Mouse (Mus musculus) heart, embryonic 15.5 days (tissue): ENCODE data around the gene Capn12. TPM values are rescaled to one million over a fixed set of nuclear protein-coding genes. Genes with fewer than 3 reads are reported as not detected.

Source experiments
- ATAC-seq: fragments of 200-750 bp; cut with Nextera tagmentation; replicated peaks from 2 replicates; pipeline ENCODE4 v1.8.0; 2017; ENCODE audit warnings: low read depth, moderate TSS enrichment; ENCODE audit not compliant: insufficient number of reproducible peaks, insufficient read depth, low FRiP score
- H3K27ac ChIP-seq: fragments of 300-500 bp; sonication (generic); 2 replicates; pipeline ENCODE4 v1.5.1; 2015; ENCODE audit warnings: mild to moderate bottlenecking, inconsistent platforms
- H3K27me3 ChIP-seq: fragments of 300-500 bp; sonication (generic); 2 replicates; pipeline ENCODE4 v1.6.1; 2015; ENCODE audit warnings: inconsistent platforms
- H3K36me3 ChIP-seq: fragments of 300-500 bp; sonication (generic); 2 replicates; pipeline ENCODE4 v1.6.1; 2015; ENCODE audit warnings: mild to moderate bottlenecking, inconsistent platforms
- H3K4me1 ChIP-seq: fragments of 300-500 bp; sonication (generic); replicated peaks from 2 replicates; pipeline ENCODE4 v1.6.1; 2015; ENCODE audit warnings: inconsistent platforms
- H3K4me2 ChIP-seq: fragments of 300-500 bp; sonication (generic); 2 replicates; pipeline ENCODE4 v1.6.1; 2015; ENCODE audit warnings: inconsistent platforms, mild to moderate bottlenecking, moderate library complexity
- H3K4me3 ChIP-seq: fragments of 300-500 bp; sonication (generic); 2 replicates; pipeline ENCODE4 v1.5.1; 2015; ENCODE audit warnings: mild to moderate bottlenecking, inconsistent platforms
- H3K9ac ChIP-seq: fragments of 300-500 bp; sonication (generic); 2 replicates; pipeline ENCODE4 v1.6.1; 2015; ENCODE audit warnings: mild to moderate bottlenecking, inconsistent platforms
- H3K9me3 ChIP-seq: fragments of 300-500 bp; sonication (generic); replicated peaks from 2 replicates; pipeline ENCODE4 v1.6.1; 2016; ENCODE audit warnings: inconsistent platforms
- WGBS: fragments of 180-500 bp; shearing (Covaris S2); methylation state at CpG from one replicate; pipeline ENCODE4 v1.1.7; 2015; ENCODE audit warnings: mixed read lengths; 5-methylcytosine and 5-hydroxymethylcytosine counted together
- polyA plus RNA-seq: library from polyadenylated mRNA; unstranded; fragments of >200 nt; fragmentation: Nextera tagmentation; extraction: Ambion mirVana; gene quantifications from 2 replicates; pipeline ENCODE4 v1.2.1, GENCODE M21; 2015

Gene Capn12
- 0.33 and 0.42 TPM in 2 replicates for polyA plus RNA-seq

DNA sequence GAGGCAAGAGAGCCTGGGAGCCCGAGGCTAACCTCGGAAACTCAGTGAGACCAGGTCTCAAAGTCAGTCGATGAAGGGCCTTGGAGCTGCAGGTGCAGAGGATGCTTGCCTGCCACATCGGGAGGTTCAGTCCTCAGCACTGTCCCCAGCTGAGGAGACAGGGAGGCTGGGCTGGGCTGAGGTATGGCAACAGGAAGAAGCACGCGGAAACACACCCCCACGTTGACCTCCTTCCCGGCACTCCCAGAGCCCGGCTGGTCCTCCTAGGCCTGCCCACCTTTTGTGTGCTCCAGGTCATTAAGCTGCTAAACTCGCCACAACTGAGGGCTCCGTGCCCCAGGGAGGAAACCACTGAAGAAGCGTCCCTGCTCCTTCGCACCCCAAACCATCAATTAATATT lies at the start of gene Capn12:
Gene Capn12 (plus strand): TSS at position 224 of the 400 bp plus-strand sequence.
- ATAC-seq, result no peak; the same call in 1 of the 2 replicates
- Histone ChIP-seq H3K36me3 (no peaks in the 10 kb centered on the region), H3K27me3 (peaks cover 4% of the 10 kb centered on the region; the same call in 1 of the 2 replicates), H3K4me2 (no peak within 1 kb of the TSS), H3K9ac (no peak within 1 kb of the TSS), H3K4me1 (no peaks in the 10 kb centered on the region), H3K4me3 (no peak within 1 kb of the TSS), H3K9me3 (no peaks in the 10 kb centered on the region), H3K27ac (no peak within 1 kb of the TSS)
- 42% methylated on average over 13 of the region's 13 CpGs for WGBS

DNA sequence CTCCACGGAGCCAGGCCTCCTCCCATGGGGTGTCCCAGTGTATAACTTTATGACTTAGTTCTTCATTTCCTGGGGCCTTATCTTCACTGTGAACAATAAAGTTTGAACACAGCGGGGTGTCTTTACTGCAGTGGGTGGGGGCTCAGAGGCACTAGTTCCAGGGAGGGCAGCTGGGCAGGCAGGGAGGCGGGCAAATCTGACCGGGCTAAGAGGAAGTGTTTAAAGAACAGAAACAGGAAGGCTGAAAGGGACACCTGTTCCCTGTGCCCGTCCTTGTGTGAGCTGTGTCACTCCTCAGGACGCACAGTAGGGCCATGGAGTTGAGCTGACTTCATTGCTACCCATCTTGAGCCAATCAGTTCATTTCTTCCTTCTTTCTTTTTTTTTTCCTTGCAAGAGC lies 49.1 kb upstream of the Capn12 start:
- no peak for ATAC-seq
- no peaks in the 10 kb centered on the region for H3K9me3 ChIP-seq
- no peak overlapping the region for H3K4me3 ChIP-seq
- H3K9ac ChIP-seq, result no peak overlapping the region
- no peak overlapping the region for H3K27ac ChIP-seq
- H3K4me2 ChIP-seq, result no peak overlapping the region
- WGBS, result 68% methylated on average over 6 of the region's 6 CpGs
- no peaks in the 10 kb centered on the region for H3K27me3 ChIP-seq
- H3K4me1 ChIP-seq, result peaks cover 22% of the 10 kb centered on the region
- H3K36me3 ChIP-seq, result peaks cover 19% of the 10 kb centered on the region

DNA sequence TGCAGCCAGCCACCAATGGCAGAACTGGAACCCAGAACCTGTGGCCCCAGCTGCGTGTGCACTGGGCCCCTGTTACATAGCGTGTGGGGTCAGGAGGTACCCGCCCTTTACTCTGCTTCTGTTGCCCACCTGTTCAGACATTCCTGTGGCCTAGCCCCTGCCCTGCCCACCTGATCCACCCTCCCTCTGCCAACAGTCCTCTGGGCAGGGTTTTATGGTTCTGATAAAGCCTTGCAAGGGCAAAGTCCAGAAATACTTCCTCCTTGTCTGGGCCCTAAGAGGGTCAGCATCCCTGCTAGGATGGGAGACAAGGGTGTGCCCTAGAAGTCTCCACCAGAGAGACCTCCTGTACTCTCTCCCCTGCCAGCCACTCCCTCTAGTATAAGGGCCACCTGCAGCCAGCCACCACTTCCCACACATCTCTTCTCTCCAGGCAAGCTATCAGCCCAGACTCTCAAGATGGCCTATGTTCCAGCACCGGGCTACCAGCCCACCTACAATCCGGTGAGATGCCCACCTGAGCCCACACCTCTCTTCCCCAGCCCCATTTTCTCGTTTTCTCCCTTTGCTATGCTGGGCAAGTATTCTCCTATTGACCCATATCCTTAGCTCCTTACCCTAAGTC lies 47.4 kb upstream of the Capn12 start, which contains the start of gene Lgals4:
Gene Lgals4 (plus strand): TSS at position 132 of the 625 bp plus-strand sequence.
- WGBS, result 83% methylated on average over 6 of the region's 6 CpGs
- H3K9me3 ChIP-seq, result no peaks in the 10 kb centered on the region
- no peak for ATAC-seq

DNA sequence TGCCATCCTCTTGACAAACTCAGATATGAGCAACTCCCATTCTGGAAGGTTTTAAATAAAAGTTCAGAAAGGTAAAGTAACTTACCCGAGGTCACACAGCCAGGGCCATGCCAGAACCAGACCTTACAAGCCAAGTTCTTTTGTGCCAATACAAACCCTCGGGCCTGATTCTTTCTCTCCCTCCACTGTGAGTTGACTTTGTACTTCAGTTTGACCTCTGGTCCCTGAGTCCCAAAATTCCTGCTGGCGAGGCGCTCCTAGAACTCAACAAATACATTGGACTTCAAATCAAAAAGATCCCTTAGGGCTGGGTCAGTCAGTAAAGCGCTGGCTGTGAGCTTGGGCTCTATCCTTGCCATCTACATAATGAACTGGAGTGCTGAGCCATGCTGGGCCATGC lies 44.3 kb upstream of the Capn12 start:
- no peak for ATAC-seq
- H3K9ac ChIP-seq, result no peak overlapping the region
- no peak overlapping the region for H3K27ac ChIP-seq
- H3K4me1 ChIP-seq, result 0 out of 2 replicates have a peak, but pooled peaks cover under 1% of the 10 kb centered on the region
- no peak overlapping the region for H3K4me2 ChIP-seq
- H3K4me3 ChIP-seq, result no peak overlapping the region
- 81% methylated on average over 5 of the region's 5 CpGs for WGBS
- no peaks in the 10 kb centered on the region for H3K27me3 ChIP-seq
- H3K36me3 ChIP-seq, result no peaks in the 10 kb centered on the region; the same call in 1 of the 2 replicates
- no peaks in the 10 kb centered on the region for H3K9me3 ChIP-seq

More for the DNA sequence above, 47.4 kb upstream of the Capn12 start, which contains the start of gene Lgals4:
- Histone ChIP-seq H3K36me3 (peaks cover 19% of the 10 kb centered on the region), H3K4me3 (no peak within 1 kb of the TSS), H3K27ac (no peak within 1 kb of the TSS), H3K9ac (no peak within 1 kb of the TSS), H3K4me1 (peaks cover 12% of the 10 kb centered on the region), H3K4me2 (no peak within 1 kb of the TSS), H3K27me3 (no peaks in the 10 kb centered on the region)

DNA sequence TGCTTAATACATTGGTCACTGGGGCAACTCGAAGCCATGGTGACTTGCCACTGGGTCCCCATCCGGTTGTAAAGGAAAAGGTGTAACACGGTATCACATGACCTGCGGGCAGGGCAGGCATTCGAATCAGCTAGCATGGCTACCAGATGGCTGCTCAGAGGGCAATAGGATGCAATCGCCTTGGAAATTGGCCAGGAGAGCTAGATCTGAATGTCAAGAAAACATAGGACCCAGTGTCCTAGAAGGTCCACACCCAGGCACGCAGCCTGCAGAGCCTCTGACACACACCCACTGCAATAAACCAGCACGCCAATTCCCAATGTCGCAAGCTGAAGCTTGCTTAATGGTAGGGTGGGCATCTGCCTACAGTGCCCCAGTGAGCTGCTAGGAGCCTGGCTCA lies 42.9 kb upstream of the Capn12 start:
- Histone ChIP-seq H3K36me3 (no peaks in the 10 kb centered on the region), H3K27me3 (no peaks in the 10 kb centered on the region), H3K9ac (no peak overlapping the region), H3K4me2 (no peak overlapping the region), H3K4me1 (no peaks in the 10 kb centered on the region), H3K9me3 (no peaks in the 10 kb centered on the region), H3K4me3 (no peak overlapping the region), H3K27ac (no peak overlapping the region)
- WGBS, result 71% methylated on average over 9 of the region's 9 CpGs
- no peak for ATAC-seq

DNA sequence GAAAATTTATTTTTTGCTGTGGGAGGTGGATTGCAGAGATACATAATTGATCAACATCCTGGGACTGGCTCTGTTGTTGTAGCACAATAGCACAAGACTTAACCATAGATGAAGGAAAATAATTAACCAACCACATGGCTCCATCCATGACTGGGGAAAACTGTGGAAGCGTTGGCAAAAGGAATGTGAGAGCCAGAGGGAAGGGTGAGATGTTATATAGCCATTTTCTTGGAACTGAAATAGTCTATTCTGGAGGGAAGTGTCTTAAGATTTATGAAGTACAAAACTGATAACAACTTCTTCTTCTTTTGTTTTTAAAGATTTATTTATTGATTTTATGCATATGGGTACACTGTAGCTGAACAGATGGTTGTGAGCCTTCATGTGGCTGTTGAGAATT lies 33.9 kb upstream of the Capn12 start:
- Histone ChIP-seq H3K4me3 (no peak overlapping the region), H3K27me3 (no peaks in the 10 kb centered on the region), H3K4me2 (no peak overlapping the region), H3K9ac (no peak overlapping the region), H3K36me3 (no peaks in the 10 kb centered on the region), H3K4me1 (peaks cover 3% of the 10 kb centered on the region; the same call in 1 of the 2 replicates), H3K9me3 (no peaks in the 10 kb centered on the region), H3K27ac (no peak overlapping the region)
- no peak for ATAC-seq
- WGBS, result 80% methylated on average over 1 of the region's 1 CpGs

DNA sequence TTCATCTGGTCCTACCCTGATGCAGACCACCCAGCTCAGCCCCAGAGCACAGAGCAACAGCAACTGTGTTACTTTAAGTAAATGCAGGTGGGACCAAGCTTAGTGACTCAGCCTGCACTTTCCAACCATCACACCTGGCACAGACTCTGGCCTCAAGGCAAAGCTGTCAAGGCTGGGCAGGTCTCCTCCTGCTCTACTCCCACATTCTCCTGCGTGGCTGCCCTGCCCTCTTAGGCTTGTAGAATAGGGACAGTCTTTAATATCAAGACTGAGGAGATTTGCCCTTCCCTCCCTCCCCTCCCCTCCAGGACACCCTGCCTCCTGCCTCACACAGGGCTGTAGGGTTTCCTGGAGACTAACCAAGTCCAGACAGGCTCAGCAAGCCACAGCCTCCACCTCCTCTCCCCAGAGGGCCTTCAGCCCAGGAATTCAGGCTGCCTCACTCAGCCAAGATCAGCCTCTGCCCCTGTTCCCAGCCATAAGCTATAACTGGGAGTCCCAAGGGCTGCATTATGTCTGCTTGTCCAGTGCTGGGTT lies 31.5 kb upstream of the Capn12 start:
- 0 out of 2 replicates have a peak, but pooled peaks have one; percentile 18 for ATAC-seq
- 28% methylated on average over 1 of the region's 1 CpGs for WGBS
- H3K27ac ChIP-seq, result no peak overlapping the region
- H3K9ac ChIP-seq, result no peak overlapping the region
- no peaks in the 10 kb centered on the region for H3K36me3 ChIP-seq
- no peak overlapping the region for H3K4me2 ChIP-seq
- no peaks in the 10 kb centered on the region for H3K9me3 ChIP-seq
- H3K27me3 ChIP-seq, result no peaks in the 10 kb centered on the region
- peaks cover 3% of the 10 kb centered on the region; the same call in 1 of the 2 replicates for H3K4me1 ChIP-seq
- no peak overlapping the region for H3K4me3 ChIP-seq

DNA sequence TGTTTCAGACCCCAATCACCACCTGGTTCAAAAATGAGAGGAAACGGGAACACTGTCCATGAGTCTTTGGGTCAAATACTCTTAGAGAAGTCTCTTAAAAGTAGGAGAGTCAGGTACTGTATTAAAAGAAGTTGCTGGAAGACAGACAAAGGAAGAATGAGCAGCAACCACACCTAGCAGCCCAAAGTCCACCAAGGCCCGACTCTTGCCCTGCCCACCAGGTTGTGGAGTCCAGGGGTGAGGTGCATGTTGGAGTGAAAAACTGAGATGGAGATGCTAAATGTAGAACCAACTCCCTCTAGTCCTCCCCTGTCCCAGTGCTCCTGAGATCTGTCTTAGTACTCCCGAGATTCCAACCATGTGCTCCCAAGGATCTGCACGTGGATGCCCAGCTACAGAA lies 30.6 kb upstream of the Capn12 start:
- Histone ChIP-seq H3K4me3 (no peak overlapping the region), H3K4me2 (no peak overlapping the region), H3K9ac (no peak overlapping the region), H3K27me3 (no peaks in the 10 kb centered on the region), H3K9me3 (no peaks in the 10 kb centered on the region), H3K27ac (no peak overlapping the region), H3K36me3 (no peaks in the 10 kb centered on the region), H3K4me1 (peaks cover 3% of the 10 kb centered on the region; the same call in 1 of the 2 replicates)
- 74% methylated on average over 4 of the region's 4 CpGs for WGBS
- ATAC-seq, result no peak

DNA sequence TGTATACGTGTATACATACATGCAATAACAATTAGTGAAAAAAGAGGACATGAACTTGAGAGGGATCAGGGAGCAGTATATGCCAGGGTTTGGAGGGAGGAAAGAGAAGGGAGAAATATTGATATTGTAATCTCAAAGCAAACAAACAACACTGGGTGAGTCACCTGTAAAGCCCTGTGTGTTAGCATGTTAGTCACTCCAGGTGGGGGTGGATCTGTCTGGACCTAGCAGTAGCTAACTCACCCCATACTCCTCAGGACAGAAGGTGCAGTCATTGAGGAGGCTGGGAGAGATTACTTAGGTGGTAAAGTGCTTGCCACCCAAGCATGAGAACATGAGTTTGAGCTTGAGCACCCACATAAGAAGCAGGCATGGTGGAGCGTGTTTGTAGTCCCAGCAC lies 21.3 kb upstream of the Capn12 start:
- Histone ChIP-seq H3K9me3 (no peaks in the 10 kb centered on the region), H3K4me2 (no peak overlapping the region), H3K36me3 (no peaks in the 10 kb centered on the region), H3K27me3 (no peaks in the 10 kb centered on the region), H3K27ac (no peak overlapping the region), H3K9ac (no peak overlapping the region), H3K4me1 (peaks cover 12% of the 10 kb centered on the region), H3K4me3 (no peak overlapping the region)
- WGBS, result 77% methylated on average over 2 of the region's 2 CpGs
- ATAC-seq, result no peak

DNA sequence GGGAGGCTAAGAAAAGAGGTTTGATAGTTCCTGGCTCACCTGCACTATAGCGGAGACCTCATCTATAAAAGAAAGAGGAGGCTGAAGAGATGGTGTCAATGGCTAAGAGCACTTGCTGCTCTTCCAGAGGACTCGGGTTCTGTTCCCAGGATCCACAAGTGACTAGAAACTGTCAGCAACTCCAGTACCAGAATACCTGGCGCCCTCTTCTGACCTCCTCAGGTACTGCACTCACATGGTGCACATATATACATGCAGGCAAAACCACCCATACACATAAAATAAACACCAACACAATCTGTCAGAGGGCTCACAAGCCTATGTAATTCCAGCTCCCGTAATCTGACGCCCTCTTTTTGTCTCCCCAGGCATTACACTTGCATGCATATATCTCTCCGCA lies 20.3 kb upstream of the Capn12 start:
- no peak overlapping the region for H3K4me2 ChIP-seq
- no peak for ATAC-seq
- no peaks in the 10 kb centered on the region for H3K27me3 ChIP-seq
- H3K27ac ChIP-seq, result no peak overlapping the region
- 82% methylated on average over 6 of the region's 6 CpGs for WGBS
- H3K4me1 ChIP-seq, result peaks cover 18% of the 10 kb centered on the region
- no peak overlapping the region for H3K4me3 ChIP-seq
- H3K9me3 ChIP-seq, result no peaks in the 10 kb centered on the region
- H3K36me3 ChIP-seq, result no peaks in the 10 kb centered on the region
- H3K9ac ChIP-seq, result no peak overlapping the region

DNA sequence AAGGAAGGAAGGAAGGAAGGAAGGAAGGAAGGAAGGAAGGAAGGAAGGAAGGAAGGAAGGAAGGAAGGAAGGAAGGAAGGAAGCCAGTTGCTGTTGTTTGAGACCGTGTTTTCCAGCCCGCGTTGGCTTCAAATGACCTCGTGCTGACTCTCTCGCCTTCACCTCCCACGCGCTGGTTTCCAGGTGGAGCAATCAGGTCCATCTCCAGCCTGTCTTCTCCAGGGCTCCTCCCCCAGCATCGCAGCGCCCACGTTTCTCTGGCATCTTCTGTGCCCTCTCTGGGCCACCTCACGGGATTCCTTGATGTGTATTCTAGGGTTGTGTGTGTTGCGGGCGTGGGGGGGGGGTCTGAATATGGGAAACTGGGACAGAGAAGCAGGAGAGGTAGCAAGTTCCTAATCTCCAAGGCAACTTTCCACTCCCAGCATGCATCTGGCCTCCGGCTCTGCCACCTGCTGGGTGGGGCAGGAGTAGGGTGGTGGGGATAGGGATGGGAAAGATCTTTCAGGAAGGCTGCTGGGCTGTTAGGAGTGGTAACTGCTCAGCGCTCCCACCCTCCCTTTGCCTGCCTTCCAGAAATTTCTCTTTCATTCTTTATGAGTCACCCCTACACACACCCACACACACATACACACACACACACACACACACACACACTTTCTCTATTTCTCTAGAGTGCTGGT lies 18.3 kb upstream of the Capn12 start:
- Histone ChIP-seq H3K9ac (no peak overlapping the region), H3K27ac (no peak overlapping the region), H3K4me2 (no peak overlapping the region), H3K4me1 (peaks cover 30% of the 10 kb centered on the region), H3K9me3 (no peaks in the 10 kb centered on the region), H3K27me3 (no peaks in the 10 kb centered on the region), H3K4me3 (no peak overlapping the region), H3K36me3 (no peaks in the 10 kb centered on the region)
- ATAC-seq, result no peak
- 68% methylated on average over 15 of the region's 15 CpGs for WGBS
